Mouse (Mus musculus) MEL (cell line): ENCODE results near the gene Olfr1178. TPM values are rescaled to one million over a fixed set of nuclear protein-coding genes. Genes with fewer than 3 reads are reported as not detected.

ENCODE experiments used
- polyA plus RNA-seq, 2 experiments: library from polyadenylated mRNA; stranded (reverse) in 1 of 2; unstranded in 1 of 2; fragments of >175 nt in 1 of 2; fragments of >200 nt in 1 of 2; gene quantifications; 2 replicates each; pipeline versions ENCODE4 v1.2.1 to v1.2.4; 2012; ENCODE audit warnings: low replicate concordance in 2 of 2, low read depth in 1 of 2; ENCODE audit not compliant: insufficient read length in 2 of 2, insufficient read depth in 1 of 2, missing spikeins in 1 of 2
- total RNA-seq: library from RNA; depleted of rRNA; stranded (reverse); fragments of 300-350 nt; gene quantifications from 2 replicates; pipeline ENCODE4 v1.2.3, GENCODE M21; 2012; rRNA removed

Olfr1178 gene
- total and polyA plus RNA-seq, 3 experiments, result not detected

Other genes starting within 250 kb of the Olfr1178 start
- gene Olfr1167, start 231.9 kb upstream of the Olfr1178 start, total RNA-seq, result not detected in 2 replicates
- gene Olfr1167, start 231.9 kb upstream of the Olfr1178 start, polyA plus RNA-seq, result under 1 TPM in 1 of 2 experiments, not detected in 1; 0.26 TPM
- gene Olfr1168, start 205.2 kb upstream of the Olfr1178 start, total RNA-seq, result not detected in 2 replicates
- gene Olfr1168, start 205.2 kb upstream of the Olfr1178 start, polyA plus RNA-seq, result not detected
- not detected in 2 replicates for gene Olfr1170, start 158.7 kb upstream of the Olfr1178 start, total RNA-seq
- gene Olfr1170, start 158.7 kb upstream of the Olfr1178 start, polyA plus RNA-seq, result not detected
- gene Olfr1173, start 107.2 kb upstream of the Olfr1178 start, total RNA-seq, result not detected in 2 replicates
- gene Olfr1173, start 107.2 kb upstream of the Olfr1178 start, polyA plus RNA-seq, result not detected
- not detected in 2 replicates for gene Olfr1174-ps, start 71.9 kb upstream of the Olfr1178 start, total RNA-seq
- gene Olfr1174-ps, start 71.9 kb upstream of the Olfr1178 start, polyA plus RNA-seq, result not detected
- not detected in 2 replicates for gene Olfr1175-ps, start 59.8 kb upstream of the Olfr1178 start, total RNA-seq
- gene Olfr1175-ps, start 59.8 kb upstream of the Olfr1178 start, polyA plus RNA-seq, result under 1 TPM in 1 of 2 experiments, not detected in 1; 0.01 TPM
- not detected in 2 replicates for gene Olfr1176, start 50.3 kb upstream of the Olfr1178 start, total RNA-seq
- gene Olfr1176, start 50.3 kb upstream of the Olfr1178 start, polyA plus RNA-seq, result not detected
- not detected in 2 replicates for gene Olfr1177-ps, start 40.6 kb upstream of the Olfr1178 start, total RNA-seq
- not detected for gene Olfr1177-ps, start 40.6 kb upstream of the Olfr1178 start, polyA plus RNA-seq
- not detected in 2 replicates for gene Olfr1179, start 19.4 kb downstream of the Olfr1178 start, total RNA-seq
- not detected for gene Olfr1179, start 19.4 kb downstream of the Olfr1178 start, polyA plus RNA-seq
- gene Olfr1180, start 32.1 kb downstream of the Olfr1178 start, total RNA-seq, result not detected in 2 replicates
- not detected for gene Olfr1180, start 32.1 kb downstream of the Olfr1178 start, polyA plus RNA-seq
- not detected in 2 replicates for gene Olfr1181, start 39.1 kb downstream of the Olfr1178 start, total RNA-seq
- gene Olfr1181, start 39.1 kb downstream of the Olfr1178 start, polyA plus RNA-seq, result not detected
- not detected in 2 replicates for gene Gm13757, start 62.1 kb downstream of the Olfr1178 start, total RNA-seq
- gene Gm13757, start 62.1 kb downstream of the Olfr1178 start, polyA plus RNA-seq, result not detected
- not detected in 2 replicates for gene Olfr1183, start 67.8 kb downstream of the Olfr1178 start, total RNA-seq
- under 1 TPM in 1 of 2 experiments, not detected in 1; 0.01 TPM for gene Olfr1183, start 67.8 kb downstream of the Olfr1178 start, polyA plus RNA-seq
- not detected in 2 replicates for gene Olfr1184, start 96.5 kb downstream of the Olfr1178 start, total RNA-seq
- gene Olfr1184, start 96.5 kb downstream of the Olfr1178 start, polyA plus RNA-seq, result not detected
- gene Olfr1185-ps1, start 106.3 kb downstream of the Olfr1178 start, total RNA-seq, result not detected in 2 replicates
- gene Olfr1185-ps1, start 106.3 kb downstream of the Olfr1178 start, polyA plus RNA-seq, result not detected
- not detected in 2 replicates for gene Olfr1186, start 131.5 kb downstream of the Olfr1178 start, total RNA-seq
- not detected for gene Olfr1186, start 131.5 kb downstream of the Olfr1178 start, polyA plus RNA-seq
- gene Olfr1188, start 169.9 kb downstream of the Olfr1178 start, total RNA-seq, result not detected in 2 replicates
- gene Olfr1188, start 169.9 kb downstream of the Olfr1178 start, polyA plus RNA-seq, result not detected
- not detected in 2 replicates for gene Olfr1189, start 199.4 kb downstream of the Olfr1178 start, total RNA-seq
- not detected for gene Olfr1189, start 199.4 kb downstream of the Olfr1178 start, polyA plus RNA-seq